Mouse (Mus musculus): ENCODE results near the gene Olfr640.

The Olfr640 gene

GRCm38 (mm10) chr7:104025473-104025872 lies at the start of gene Olfr640:
Gene Olfr640 (minus strand): TSS chr7:104025573.
- in situ Hi-C loops (cut with MboI, MseI), result no loop called here

- in situ Hi-C loops (cut with MboI, MseI), result no loop called here
Measured at GRCm38 (mm10) chr7:104071769-104072168, 46.4 kb upstream of the Olfr640 start, which contains the start of gene Olfr644. Gene Olfr644 (minus strand): TSS chr7:104071869.

GRCm38 (mm10) chr7:104061345-104061744 lies 36.0 kb upstream of the Olfr640 start, which contains the start of gene 4930516K23Rik:
Gene 4930516K23Rik (minus strand): TSS chr7:104061445.
- in situ Hi-C loops (cut with MboI, MseI), result no loop called here

- in situ Hi-C loops (cut with MboI, MseI), result no loop called here
Measured at GRCm38 (mm10) chr7:104059215-104059614, 33.8 kb upstream of the Olfr640 start.

- in situ Hi-C loops (cut with MboI, MseI), result no loop called here
Measured at GRCm38 (mm10) chr7:104052566-104052965, 27.2 kb upstream of the Olfr640 start, which contains the start of gene Olfr642. Gene Olfr642 (minus strand): TSS chr7:104052666.

GRCm38 (mm10) chr7:104050745-104051144 lies 25.4 kb upstream of the Olfr640 start:
- in situ Hi-C loops (cut with MboI, MseI), result no loop called here

GRCm38 (mm10) chr7:104035145-104035544 lies 9.8 kb upstream of the Olfr640 start, which contains the start of gene Olfr641:
Gene Olfr641 (plus strand): TSS chr7:104035445.
- in situ Hi-C loops (cut with MboI, MseI), result no loop called here

- in situ Hi-C loops (cut with MboI, MseI), result no loop called here
Measured at GRCm38 (mm10) chr7:104026978-104027377, 1.6 kb upstream of the Olfr640 start.

GRCm38 (mm10) chr7:104021651-104022050 lies 3.7 kb downstream of the Olfr640 start:
- in situ Hi-C loops (cut with MboI, MseI), result no loop called here

- in situ Hi-C loops (cut with MboI, MseI), result no loop called here
Measured at GRCm38 (mm10) chr7:104018953-104019352, 6.4 kb downstream of the Olfr640 start.

GRCm38 (mm10) chr7:104017203-104017602 lies 8.2 kb downstream of the Olfr640 start, which contains the start of gene Olfr639:
Gene Olfr639 (minus strand): TSS chr7:104017303.
- in situ Hi-C loops (cut with MboI, MseI), result no loop called here

- in situ Hi-C loops (cut with MboI, MseI), result no loop called here
Measured at GRCm38 (mm10) chr7:103999124-103999523, 26.2 kb downstream of the Olfr640 start.

- in situ Hi-C loops (cut with MboI, MseI), result no loop called here
Measured at GRCm38 (mm10) chr7:103998446-103998845, 26.9 kb downstream of the Olfr640 start, which contains the start of gene Olfr638. Gene Olfr638 (plus strand): TSS chr7:103998746.

GRCm38 (mm10) chr7:103971782-103972181 lies 53.6 kb downstream of the Olfr640 start:
- in situ Hi-C loops (cut with MboI, MseI), result loop anchor here in 1 of 2 experiments (10.0 kb wide), 1 partner anchor 143 kb away; no protein-coding TSS in a partner anchor

GRCm38 (mm10) chr7:103970852-103971251 lies 54.5 kb downstream of the Olfr640 start, which contains the start of gene Olfr635:
Gene Olfr635 (plus strand): TSS chr7:103971152.
- in situ Hi-C loops (cut with MboI, MseI), result loop anchor here in 1 of 2 experiments (10.0 kb wide), 1 partner anchor 144 kb away; no protein-coding TSS in a partner anchor

All from T-helper 17 cell (primary cell).